Mouse (Mus musculus): ENCODE data around the gene Cracr2b. TPM values are rescaled to one million over a fixed set of nuclear protein-coding genes. Genes with fewer than 3 reads are reported as not detected.

Gene Cracr2b
- polyA plus RNA-seq, 1 experiment = 14.9 TPM

GRCm38 (mm10) chr7:141432741-141433516 is 28.0 kb upstream of the Cracr2b start:
- peaks cover 32% of the 10 kb centered on the region for H3K4me1 ChIP-seq (replicated peaks; ENCODE audit: control insufficient read depth, insufficient read depth, low read length)
- H3K36me3 ChIP-seq (ENCODE audit: control insufficient read depth, insufficient read depth, low read length) = no peaks in the 10 kb centered on the region
- DNase-seq = no peak
- no peak overlapping the region for H3K4me3 ChIP-seq (ENCODE audit: control insufficient read depth, insufficient read depth, low read length)
- H3K27ac ChIP-seq (ENCODE audit: control insufficient read depth, insufficient read depth, low read length) = no peak overlapping the region
- TF ChIP-seq POLR2A (IDR thresholded peaks at IDR 0.05; ENCODE audit: control insufficient read depth, extremely low read depth, insufficient read depth, low read length, poor library complexity) (no peak), CTCF (IDR thresholded peaks at IDR 0.05; ENCODE audit: borderline replicate concordance, control insufficient read depth, extremely low read depth, insufficient read depth, low read length, poor library complexity) (no peak)
- H3K27me3 ChIP-seq (ENCODE audit: control insufficient read depth, insufficient read depth, low read length) = no peaks in the 10 kb centered on the region
- WGBS = 95% methylated on average over 6 of the region's 6 CpGs

- WGBS = 93% methylated on average over 15 of the region's 15 CpGs
- H3K36me3 ChIP-seq (ENCODE audit: control insufficient read depth, insufficient read depth, low read length) = no peaks in the 10 kb centered on the region
- peak overlapping the region; percentile 44; the same call in 1 of the 2 replicates for H3K4me3 ChIP-seq (ENCODE audit: control insufficient read depth, insufficient read depth, low read length)
Measured at GRCm38 (mm10) chr7:141433517-141434400, 27.1 kb upstream of the Cracr2b start.

GRCm38 (mm10) chr7:141434464-141434863 is 26.4 kb upstream of the Cracr2b start:
- H3K27ac ChIP-seq (ENCODE audit: control insufficient read depth, insufficient read depth, low read length) = no peak overlapping the region
- peaks cover 32% of the 10 kb centered on the region for H3K4me1 ChIP-seq (replicated peaks; ENCODE audit: control insufficient read depth, insufficient read depth, low read length)
- WGBS = 25% methylated on average over 8 of the region's 8 CpGs
- TF ChIP-seq POLR2A (IDR thresholded peaks at IDR 0.05; ENCODE audit: control insufficient read depth, extremely low read depth, insufficient read depth, low read length, poor library complexity) = no peak
- TF ChIP-seq CTCF (IDR thresholded peaks at IDR 0.05; ENCODE audit: borderline replicate concordance, control insufficient read depth, extremely low read depth, insufficient read depth, low read length, poor library complexity) = no peak
- no peaks in the 10 kb centered on the region for H3K36me3 ChIP-seq (ENCODE audit: control insufficient read depth, insufficient read depth, low read length)
- no peak for DNase-seq
- H3K4me3 ChIP-seq (ENCODE audit: control insufficient read depth, insufficient read depth, low read length) = peak overlapping the region; percentile 44
- no peaks in the 10 kb centered on the region for H3K27me3 ChIP-seq (ENCODE audit: control insufficient read depth, insufficient read depth, low read length)

More at GRCm38 (mm10) chr7:141433517-141434400, 27.1 kb upstream of the Cracr2b start:
- TF ChIP-seq CTCF (IDR thresholded peaks at IDR 0.05; ENCODE audit: borderline replicate concordance, control insufficient read depth, extremely low read depth, insufficient read depth, low read length, poor library complexity) (no peak), POLR2A (IDR thresholded peaks at IDR 0.05; ENCODE audit: control insufficient read depth, extremely low read depth, insufficient read depth, low read length, poor library complexity) (no peak)
- Histone ChIP-seq H3K27me3 (ENCODE audit: control insufficient read depth, insufficient read depth, low read length) (no peaks in the 10 kb centered on the region), H3K27ac (ENCODE audit: control insufficient read depth, insufficient read depth, low read length) (no peak overlapping the region), H3K4me1 (replicated peaks; ENCODE audit: control insufficient read depth, insufficient read depth, low read length) (peaks cover 32% of the 10 kb centered on the region)
- no peak for DNase-seq

- Histone ChIP-seq H3K27ac (ENCODE audit: control insufficient read depth, insufficient read depth, low read length) (no peak overlapping the region), H3K4me3 (ENCODE audit: control insufficient read depth, insufficient read depth, low read length) (peak overlapping the region; percentile 44), H3K4me1 (replicated peaks; ENCODE audit: control insufficient read depth, insufficient read depth, low read length) (peaks cover 32% of the 10 kb centered on the region), H3K36me3 (ENCODE audit: control insufficient read depth, insufficient read depth, low read length) (no peaks in the 10 kb centered on the region), H3K27me3 (ENCODE audit: control insufficient read depth, insufficient read depth, low read length) (no peaks in the 10 kb centered on the region)
- TF ChIP-seq CTCF (IDR thresholded peaks at IDR 0.05; ENCODE audit: borderline replicate concordance, control insufficient read depth, extremely low read depth, insufficient read depth, low read length, poor library complexity) (no peak), POLR2A (IDR thresholded peaks at IDR 0.05; ENCODE audit: control insufficient read depth, extremely low read depth, insufficient read depth, low read length, poor library complexity) (peak; percentile 43; the same call in 1 of the 2 replicates)
- peak; percentile 64 for DNase-seq
- WGBS = 3% methylated on average over 17 of the region's 17 CpGs
Measured at GRCm38 (mm10) chr7:141435129-141435855, 25.6 kb upstream of the Cracr2b start.

- Histone ChIP-seq H3K36me3 (ENCODE audit: control insufficient read depth, insufficient read depth, low read length) (no peaks in the 10 kb centered on the region), H3K27ac (ENCODE audit: control insufficient read depth, insufficient read depth, low read length) (no peak overlapping the region), H3K27me3 (ENCODE audit: control insufficient read depth, insufficient read depth, low read length) (no peaks in the 10 kb centered on the region), H3K4me1 (replicated peaks; ENCODE audit: control insufficient read depth, insufficient read depth, low read length) (peaks cover 32% of the 10 kb centered on the region), H3K4me3 (ENCODE audit: control insufficient read depth, insufficient read depth, low read length) (no peak overlapping the region)
- DNase-seq = no peak
- WGBS = 87% methylated on average over 9 of the region's 9 CpGs
- TF ChIP-seq CTCF (IDR thresholded peaks at IDR 0.05; ENCODE audit: borderline replicate concordance, control insufficient read depth, extremely low read depth, insufficient read depth, low read length, poor library complexity) (no peak), POLR2A (IDR thresholded peaks at IDR 0.05; ENCODE audit: control insufficient read depth, extremely low read depth, insufficient read depth, low read length, poor library complexity) (no peak)
Measured at GRCm38 (mm10) chr7:141435856-141436522, 24.9 kb upstream of the Cracr2b start.
